ENCODE assay signal across 8 mouse cellular contexts in the genomic region with DNA sequence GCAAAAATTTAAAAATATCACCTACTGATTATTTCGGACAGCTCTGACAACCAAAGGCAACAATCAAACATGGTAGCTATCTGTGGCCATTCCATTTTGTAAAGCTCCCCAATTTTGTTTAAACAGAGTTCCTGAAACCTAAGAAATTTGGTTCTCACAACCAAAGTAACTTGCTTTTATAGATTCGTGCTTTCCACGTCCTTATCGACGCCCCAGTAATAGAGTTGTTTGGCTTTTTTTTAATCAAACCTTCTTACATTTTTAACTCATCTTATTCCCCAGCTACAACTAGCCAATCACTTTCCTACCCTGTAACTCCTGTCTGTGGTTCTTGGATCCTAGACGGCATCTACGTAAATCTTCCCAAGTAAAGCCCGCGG. TPM values are rescaled to one million over a fixed set of nuclear protein-coding genes. Genes with fewer than 3 reads are reported as not detected.
DNase-seq lines count a peak whose midpoint lies in the region; ATAC-seq and TF ChIP-seq lines count a peak whose summit lies in the region.

No protein-coding gene starts in this region.

- H3K9me3 ChIP-seq in lung, embryonic 14.5 days (ENCODE audit: low read depth, low read length), result no peaks in the 10 kb centered on the region
- H3K9me3 ChIP-seq in embryonic facial prominence, embryonic 14.5 days (ENCODE audit: control insufficient read depth, low read length), result no peaks in the 10 kb centered on the region
- no peaks in the 10 kb centered on the region for H3K9me3 ChIP-seq in limb, embryonic 10.5 days (replicated peaks)

- peak; percentile 27 for ATAC-seq in lung, embryonic 14.5 days (ENCODE audit: insufficient read depth)
- peak; percentile 19; the same call in 1 of the 2 replicates for ATAC-seq in embryonic facial prominence, embryonic 14.5 days (ENCODE audit: low read depth)

- no peak for DNase-seq in lung, embryonic 14.5 days
- no peak for DNase-seq in lung, postnatal 4 days
- no peak for DNase-seq in embryonic facial prominence, embryonic 14.5 days (ENCODE audit: low spot score)
- no peak for DNase-seq in limb, embryonic 10.5 days (ENCODE audit: low spot score)
- DNase-seq in right cerebral cortex, postnatal 36 days (ENCODE audit: low spot score in 2 of 2), result no peak
- DNase-seq in right cerebral cortex, adult 2 months (ENCODE audit: low spot score in 2 of 2), result no peak
- DNase-seq in retina, postnatal 1 day, result no peak

- no peaks in the 10 kb centered on the region for H3K4me1 ChIP-seq in lung, embryonic 14.5 days (ENCODE audit: insufficient read depth)
- H3K4me1 ChIP-seq in embryonic facial prominence, embryonic 14.5 days (ENCODE audit: control insufficient read depth, insufficient read depth, low read length), result peaks cover 12% of the 10 kb centered on the region
- peaks cover 16% of the 10 kb centered on the region for H3K4me1 ChIP-seq in limb, embryonic 10.5 days
- H3K4me1 ChIP-seq in olfactory bulb, adult 2 months (ENCODE audit: control insufficient read depth, insufficient read depth, low read length), result peaks cover 18% of the 10 kb centered on the region

- peak overlapping the region; percentile 85 for H3K27ac ChIP-seq in lung, embryonic 14.5 days (ENCODE audit: low read depth)
- H3K27ac ChIP-seq in embryonic facial prominence, embryonic 14.5 days (replicated peaks; ENCODE audit: low read depth, low read length), result peak overlapping the region; percentile 95
- peak overlapping the region; percentile 98 for H3K27ac ChIP-seq in limb, embryonic 10.5 days
- H3K27ac ChIP-seq in olfactory bulb, adult 2 months (ENCODE audit: insufficient read depth, low read depth, low read length), result peak overlapping the region; percentile 32; the same call in 1 of the 2 replicates

- peaks cover 28% of the 10 kb centered on the region for H3K36me3 ChIP-seq in lung, embryonic 14.5 days (ENCODE audit: insufficient read depth)
- H3K36me3 ChIP-seq in embryonic facial prominence, embryonic 14.5 days (ENCODE audit: control insufficient read depth, insufficient read depth, low read length), result peaks cover 29% of the 10 kb centered on the region
- peaks cover 38% of the 10 kb centered on the region for H3K36me3 ChIP-seq in limb, embryonic 10.5 days

- TF ChIP-seq POLR2A in olfactory bulb, adult 2 months (IDR thresholded peaks at IDR 0.05; ENCODE audit: insufficient read depth, low read depth, low read length), result no peak

- peak overlapping the region; percentile 65 for H3K4me2 ChIP-seq in lung, embryonic 14.5 days
- H3K4me2 ChIP-seq in embryonic facial prominence, embryonic 14.5 days (ENCODE audit: low read depth, low read length), result peak overlapping the region; percentile 63

- TF ChIP-seq CTCF in lung, embryonic 14.5 days (IDR thresholded peaks at IDR 0.05; ENCODE audit: low read depth), result no peak
- no peak for TF ChIP-seq CTCF in olfactory bulb, adult 2 months (IDR thresholded peaks at IDR 0.05; ENCODE audit: insufficient read depth, low read depth, low read length)

- H3K27me3 ChIP-seq in lung, embryonic 14.5 days (ENCODE audit: insufficient read depth, low read length), result no peaks in the 10 kb centered on the region
- H3K27me3 ChIP-seq in embryonic facial prominence, embryonic 14.5 days (replicated peaks; ENCODE audit: control insufficient read depth, insufficient read depth, low read length), result no peaks in the 10 kb centered on the region
- no peaks in the 10 kb centered on the region for H3K27me3 ChIP-seq in limb, embryonic 10.5 days (ENCODE audit: low read depth, poor library complexity, severe bottlenecking)

- 6% methylated on average over 9 of the region's 9 CpGs for WGBS in lung, embryonic 14.5 days
- WGBS in embryonic facial prominence, embryonic 14.5 days, result 10% methylated on average over 9 of the region's 9 CpGs
- WGBS in limb, embryonic 10.5 days, result 27% methylated on average over 9 of the region's 9 CpGs
- 4% methylated on average over 9 of the region's 9 CpGs for WGBS in olfactory bulb, adult 2 months

- H3K9ac ChIP-seq in lung, embryonic 14.5 days, result peak overlapping the region; percentile 58
- H3K9ac ChIP-seq in embryonic facial prominence, embryonic 14.5 days (ENCODE audit: low read depth, low read length), result peak overlapping the region; percentile 87

- H3K4me3 ChIP-seq in lung, embryonic 14.5 days (ENCODE audit: low read depth, low read length), result peak overlapping the region; percentile 52
- H3K4me3 ChIP-seq in embryonic facial prominence, embryonic 14.5 days (ENCODE audit: low read depth, low read length), result peak overlapping the region; percentile 54
- H3K4me3 ChIP-seq in limb, embryonic 10.5 days, result peak overlapping the region; percentile 84
- H3K4me3 ChIP-seq in olfactory bulb, adult 2 months (ENCODE audit: insufficient read depth, low read depth, low read length), result peak overlapping the region; percentile 98

RNA-seq across cellular contexts. Expression of gene Rfx5, which starts 0.5 kb away (rescaled TPM):
- polyA plus RNA-seq in lung, embryonic 14.5 days (2014; fragmentation: Nextera tagmentation; extraction: Ambion mirVana), result 11.8 and 13.1 TPM in 2 replicates
- 10.2 and 12.5 TPM in 2 replicates for polyA plus RNA-seq in embryonic facial prominence, embryonic 14.5 days (2014; fragmentation: Nextera tagmentation; extraction: Ambion mirVana)
- polyA plus RNA-seq in limb, embryonic 10.5 days (2016; fragmentation: Nextera tagmentation; extraction: Ambion mirVana), result 6.7 and 10.8 TPM in 2 replicates
- not detected in 2 replicates for polyA plus RNA-seq in olfactory bulb, adult 2 months (2012; ENCODE audit: insufficient read depth, insufficient read length, low replicate concordance, missing spikeins)

RNA-seq across cellular contexts. Expression of gene Selenbp1, which starts 20.5 kb away (rescaled TPM):
- 99.1 and 103 TPM in 2 replicates for polyA plus RNA-seq in lung, embryonic 14.5 days (2014; fragmentation: Nextera tagmentation; extraction: Ambion mirVana)
- polyA plus RNA-seq in embryonic facial prominence, embryonic 14.5 days (2014; fragmentation: Nextera tagmentation; extraction: Ambion mirVana), result 38.7 and 41.0 TPM in 2 replicates
- 8.5 and 12.5 TPM in 2 replicates for polyA plus RNA-seq in limb, embryonic 10.5 days (2016; fragmentation: Nextera tagmentation; extraction: Ambion mirVana)
- polyA plus RNA-seq in olfactory bulb, adult 2 months (2012; ENCODE audit: insufficient read depth, insufficient read length, low replicate concordance, missing spikeins), result not detected in 2 replicates

RNA-seq across cellular contexts. Expression of gene Pi4kb, which starts 21.2 kb away (rescaled TPM):
- 24.7 and 25.9 TPM in 2 replicates for polyA plus RNA-seq in lung, embryonic 14.5 days (2014; fragmentation: Nextera tagmentation; extraction: Ambion mirVana)
- polyA plus RNA-seq in embryonic facial prominence, embryonic 14.5 days (2014; fragmentation: Nextera tagmentation; extraction: Ambion mirVana), result 26.5 and 28.2 TPM in 2 replicates
- polyA plus RNA-seq in limb, embryonic 10.5 days (2016; fragmentation: Nextera tagmentation; extraction: Ambion mirVana), result 18.9 and 22.2 TPM in 2 replicates
- not detected in 2 replicates for polyA plus RNA-seq in olfactory bulb, adult 2 months (2012; ENCODE audit: insufficient read depth, insufficient read length, low replicate concordance, missing spikeins)

Comparison
In these comparisons a context has a peak if more than half of its experiments do, and no peak if none do; other contexts are left out.
1. H3K27ac ChIP-seq: peak in every context shown above with its lines; median percentile 98 in limb, embryonic 10.5 days; 95 in embryonic facial prominence, embryonic 14.5 days; 85 in lung, embryonic 14.5 days; 32 in olfactory bulb, adult 2 months.